Mouse (Mus musculus): ENCODE data around the gene Rexo1.
A peak's percentile ranks its signal among the peaks of the same experiment; 100 is the strongest.

Gene Rexo1

GRCm38 (mm10) chr10:80509412-80510272 is 51.7 kb downstream of the Rexo1 start:
- DNase-seq (ENCODE audit: low spot score in 2 of 2) = peak; percentile 68 to 88

GRCm38 (mm10) chr10:80506222-80506621 is 55.1 kb downstream of the Rexo1 start:
- peak; percentile 51 to 73 for DNase-seq (ENCODE audit: low spot score in 2 of 2)

- no peak for DNase-seq (ENCODE audit: low spot score in 2 of 2)
These were observed 56.6 kb downstream of the Rexo1 start for GRCm38 (mm10) chr10:80504724-80505123.

GRCm38 (mm10) chr10:80503599-80504220 is 57.6 kb downstream of the Rexo1 start:
- DNase-seq (ENCODE audit: low spot score in 2 of 2) = no peak

GRCm38 (mm10) chr10:80502819-80503314 is 58.5 kb downstream of the Rexo1 start:
- no peak for DNase-seq (ENCODE audit: low spot score in 2 of 2)

GRCm38 (mm10) chr10:80502291-80502690 is 59.1 kb downstream of the Rexo1 start:
- DNase-seq (ENCODE audit: low spot score in 2 of 2) = no peak

GRCm38 (mm10) chr10:80496421-80496820 is 64.9 kb downstream of the Rexo1 start:
- no peak for DNase-seq (ENCODE audit: low spot score in 2 of 2)

GRCm38 (mm10) chr10:80495901-80496300 is 65.5 kb downstream of the Rexo1 start:
- no peak for DNase-seq (ENCODE audit: low spot score in 2 of 2)

GRCm38 (mm10) chr10:80494732-80495131 is 66.6 kb downstream of the Rexo1 start, which contains the start of gene Onecut3:
Gene Onecut3 (plus strand): TSS chr10:80494835.
- DNase-seq (ENCODE audit: low spot score in 2 of 2) = peak in 1 of 2 experiments; percentile 21

Data from spleen, postnatal 14 days (tissue).